Mouse (Mus musculus): ENCODE measurements around the gene Sgcd. TPM values are rescaled to one million over a fixed set of nuclear protein-coding genes. Genes with fewer than 3 reads are reported as not detected.

Sgcd gene
- 3.2 and 3.4 TPM in 2 replicates for polyA plus RNA-seq (2014; fragmentation: Nextera tagmentation; extraction: Ambion mirVana)

GRCm38 (mm10) chr11:47988697-47989533, at the start of gene Sgcd:
Sgcd (minus strand) TSS chr11:47988969.
- peaks cover 2% of the 10 kb centered on the region; the same call in 1 of the 2 replicates for H3K4me1 ChIP-seq (ENCODE audit: control insufficient read depth, insufficient read depth, low read length)
- peaks cover 12% of the 10 kb centered on the region for H3K27me3 ChIP-seq (ENCODE audit: control insufficient read depth, insufficient read depth, low read length)
- no peaks in the 10 kb centered on the region for H3K9me3 ChIP-seq (replicated peaks; ENCODE audit: control insufficient read depth, low read length)
- H3K27ac ChIP-seq (replicated peaks; ENCODE audit: low read depth, low read length), result no peak within 1 kb of the TSS
- peak; percentile 70 for DNase-seq (ENCODE audit: low spot score)
- peak within 1 kb of the TSS; percentile 75 for H3K4me2 ChIP-seq (ENCODE audit: low read depth, low read length)
- H3K9ac ChIP-seq (replicated peaks; ENCODE audit: low read length), result peak within 1 kb of the TSS; percentile 68
- ATAC-seq (replicated peaks; ENCODE audit: insufficient number of reproducible peaks, low FRiP score, low TSS enrichment, low read depth), result peak; percentile 95
- H3K36me3 ChIP-seq (replicated peaks; ENCODE audit: control insufficient read depth, insufficient read depth, low read depth, low read length), result no peaks in the 10 kb centered on the region
- WGBS, result under 1% methylated on average over 47 of the region's 67 CpGs
- peak within 1 kb of the TSS; percentile 70 for H3K4me3 ChIP-seq (ENCODE audit: low read depth, low read length)

GRCm38 (mm10) chr11:48038051-48038450, 49.3 kb upstream of the Sgcd start:
- 55% methylated on average over 4 of the region's 4 CpGs for WGBS
- H3K9ac ChIP-seq (replicated peaks; ENCODE audit: low read length), result no peak overlapping the region
- no peak overlapping the region for H3K27ac ChIP-seq (replicated peaks; ENCODE audit: low read depth, low read length)
- no peak overlapping the region for H3K4me2 ChIP-seq (ENCODE audit: low read depth, low read length)
- no peak for ATAC-seq (replicated peaks; ENCODE audit: insufficient number of reproducible peaks, low FRiP score, low TSS enrichment, low read depth)
- H3K4me1 ChIP-seq (ENCODE audit: control insufficient read depth, insufficient read depth, low read length), result no peaks in the 10 kb centered on the region
- H3K4me3 ChIP-seq (ENCODE audit: low read depth, low read length), result no peak overlapping the region
- DNase-seq (ENCODE audit: low spot score), result peak; percentile 34
- H3K9me3 ChIP-seq (replicated peaks; ENCODE audit: control insufficient read depth, low read length), result no peaks in the 10 kb centered on the region
- H3K27me3 ChIP-seq (ENCODE audit: control insufficient read depth, insufficient read depth, low read length), result no peaks in the 10 kb centered on the region
- H3K36me3 ChIP-seq (replicated peaks; ENCODE audit: control insufficient read depth, insufficient read depth, low read depth, low read length), result no peaks in the 10 kb centered on the region

GRCm38 (mm10) chr11:48012836-48013235, 24.1 kb upstream of the Sgcd start:
- peak; percentile 68 for DNase-seq (ENCODE audit: low spot score)
- WGBS, result 50% methylated on average over 3 of the region's 3 CpGs

DNA sequence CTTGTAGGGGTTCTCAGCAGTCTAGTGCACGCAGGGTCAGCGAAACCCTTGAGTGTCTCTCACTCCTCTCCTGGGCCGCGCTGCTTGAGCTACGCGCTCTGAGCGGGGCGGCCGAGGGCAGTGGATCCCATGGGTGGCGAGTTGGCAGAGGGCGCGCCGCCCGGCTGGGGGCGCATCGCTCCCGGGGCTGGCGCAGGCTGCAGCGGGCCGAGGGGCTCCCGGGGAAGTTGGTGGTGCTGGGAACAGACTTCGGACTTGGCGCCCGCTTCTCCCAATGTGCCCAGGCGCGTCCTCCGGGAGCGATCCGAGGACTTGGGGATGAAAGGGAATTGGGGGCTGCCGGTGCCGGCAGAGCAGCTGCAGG, 454 bp downstream of the Sgcd start:
- peaks cover 12% of the 10 kb centered on the region for H3K27me3 ChIP-seq (ENCODE audit: control insufficient read depth, insufficient read depth, low read length)
- no peaks in the 10 kb centered on the region for H3K36me3 ChIP-seq (replicated peaks; ENCODE audit: control insufficient read depth, insufficient read depth, low read depth, low read length)
- H3K9me3 ChIP-seq (replicated peaks; ENCODE audit: control insufficient read depth, low read length), result no peaks in the 10 kb centered on the region
- peak; percentile 84 for ATAC-seq (replicated peaks; ENCODE audit: insufficient number of reproducible peaks, low FRiP score, low TSS enrichment, low read depth)
- peak overlapping the region; percentile 70 for H3K4me3 ChIP-seq (ENCODE audit: low read depth, low read length)
- DNase-seq (ENCODE audit: low spot score), result peak; percentile 48
- no peak overlapping the region for H3K27ac ChIP-seq (replicated peaks; ENCODE audit: low read depth, low read length)
- under 1% methylated on average over 31 of the region's 31 CpGs for WGBS
- peak overlapping the region; percentile 68 for H3K9ac ChIP-seq (replicated peaks; ENCODE audit: low read length)
- H3K4me2 ChIP-seq (ENCODE audit: low read depth, low read length), result peak overlapping the region; percentile 75
- H3K4me1 ChIP-seq (ENCODE audit: control insufficient read depth, insufficient read depth, low read length), result peaks cover 2% of the 10 kb centered on the region; the same call in 1 of the 2 replicates

More at GRCm38 (mm10) chr11:48012836-48013235, 24.1 kb upstream of the Sgcd start:
- Histone ChIP-seq H3K9me3 (replicated peaks; ENCODE audit: control insufficient read depth, low read length) (no peaks in the 10 kb centered on the region), H3K27ac (replicated peaks; ENCODE audit: low read depth, low read length) (no peak overlapping the region), H3K4me2 (ENCODE audit: low read depth, low read length) (no peak overlapping the region), H3K36me3 (replicated peaks; ENCODE audit: control insufficient read depth, insufficient read depth, low read depth, low read length) (no peaks in the 10 kb centered on the region), H3K4me3 (ENCODE audit: low read depth, low read length) (no peak overlapping the region), H3K9ac (replicated peaks; ENCODE audit: low read length) (no peak overlapping the region), H3K27me3 (ENCODE audit: control insufficient read depth, insufficient read depth, low read length) (no peaks in the 10 kb centered on the region), H3K4me1 (ENCODE audit: control insufficient read depth, insufficient read depth, low read length) (no peaks in the 10 kb centered on the region)
- ATAC-seq (replicated peaks; ENCODE audit: insufficient number of reproducible peaks, low FRiP score, low TSS enrichment, low read depth), result no peak

- Histone ChIP-seq H3K4me1 (ENCODE audit: control insufficient read depth, insufficient read depth, low read length) (peaks cover 2% of the 10 kb centered on the region; the same call in 1 of the 2 replicates), H3K4me2 (ENCODE audit: low read depth, low read length) (peak overlapping the region; percentile 75), H3K9me3 (replicated peaks; ENCODE audit: control insufficient read depth, low read length) (no peaks in the 10 kb centered on the region), H3K4me3 (ENCODE audit: low read depth, low read length) (peak overlapping the region; percentile 70), H3K27me3 (ENCODE audit: control insufficient read depth, insufficient read depth, low read length) (peaks cover 12% of the 10 kb centered on the region), H3K9ac (replicated peaks; ENCODE audit: low read length) (peak overlapping the region; percentile 68), H3K27ac (replicated peaks; ENCODE audit: low read depth, low read length) (no peak overlapping the region), H3K36me3 (replicated peaks; ENCODE audit: control insufficient read depth, insufficient read depth, low read depth, low read length) (no peaks in the 10 kb centered on the region)
- 12% methylated on average over 12 of the region's 12 CpGs for WGBS
- DNase-seq (ENCODE audit: low spot score) (no peak), ATAC-seq (replicated peaks; ENCODE audit: insufficient number of reproducible peaks, low FRiP score, low TSS enrichment, low read depth) (no peak)
Measured at GRCm38 (mm10) chr11:47987893-47988267, 889 bp downstream of the Sgcd start.

- H3K27me3 ChIP-seq (ENCODE audit: control insufficient read depth, insufficient read depth, low read length), result peaks cover 12% of the 10 kb centered on the region
- ATAC-seq (replicated peaks; ENCODE audit: insufficient number of reproducible peaks, low FRiP score, low TSS enrichment, low read depth) (no peak), DNase-seq (ENCODE audit: low spot score) (no peak)
- no peak overlapping the region for H3K4me2 ChIP-seq (ENCODE audit: low read depth, low read length)
- H3K27ac ChIP-seq (replicated peaks; ENCODE audit: low read depth, low read length), result no peak overlapping the region
- H3K4me3 ChIP-seq (ENCODE audit: low read depth, low read length), result no peak overlapping the region; the same call in 1 of the 2 replicates
- H3K36me3 ChIP-seq (replicated peaks; ENCODE audit: control insufficient read depth, insufficient read depth, low read depth, low read length), result no peaks in the 10 kb centered on the region
- H3K4me1 ChIP-seq (ENCODE audit: control insufficient read depth, insufficient read depth, low read length), result peaks cover 2% of the 10 kb centered on the region; the same call in 1 of the 2 replicates
- no peak overlapping the region for H3K9ac ChIP-seq (replicated peaks; ENCODE audit: low read length)
- no peaks in the 10 kb centered on the region for H3K9me3 ChIP-seq (replicated peaks; ENCODE audit: control insufficient read depth, low read length)
- 55% methylated on average over 8 of the region's 8 CpGs for WGBS
Measured at GRCm38 (mm10) chr11:47987251-47987892, 1.4 kb downstream of the Sgcd start.

DNA sequence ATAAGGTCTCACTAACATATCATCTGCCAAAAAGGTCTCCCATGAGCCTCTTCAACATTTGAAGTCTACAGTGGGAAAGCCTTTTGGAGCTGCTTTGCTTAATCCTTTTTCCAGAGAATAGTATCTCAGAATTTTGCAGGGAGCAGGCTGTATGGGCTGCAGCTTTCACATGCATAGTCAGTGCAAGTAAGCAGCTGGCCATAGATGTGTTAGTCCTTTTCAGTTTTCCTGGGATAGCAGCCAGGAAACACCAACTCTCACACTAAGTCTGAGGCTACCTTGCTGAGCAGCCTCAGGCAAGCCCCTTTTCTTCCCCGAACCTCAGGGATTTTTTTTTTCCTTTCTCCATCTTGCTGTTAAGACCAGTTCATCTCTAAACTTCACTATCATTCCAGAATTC, 6.6 kb downstream of the Sgcd start:
- Histone ChIP-seq H3K36me3 (replicated peaks; ENCODE audit: control insufficient read depth, insufficient read depth, low read depth, low read length) (no peaks in the 10 kb centered on the region), H3K27me3 (ENCODE audit: control insufficient read depth, insufficient read depth, low read length) (peaks cover 5% of the 10 kb centered on the region), H3K9me3 (replicated peaks; ENCODE audit: control insufficient read depth, low read length) (no peaks in the 10 kb centered on the region), H3K4me2 (ENCODE audit: low read depth, low read length) (no peak overlapping the region), H3K9ac (replicated peaks; ENCODE audit: low read length) (no peak overlapping the region), H3K27ac (replicated peaks; ENCODE audit: low read depth, low read length) (no peak overlapping the region), H3K4me1 (ENCODE audit: control insufficient read depth, insufficient read depth, low read length) (no peaks in the 10 kb centered on the region), H3K4me3 (ENCODE audit: low read depth, low read length) (no peak overlapping the region)
- DNase-seq (ENCODE audit: low spot score) (no peak), ATAC-seq (replicated peaks; ENCODE audit: insufficient number of reproducible peaks, low FRiP score, low TSS enrichment, low read depth) (no peak)
- 53% methylated on average over 1 of the region's 1 CpGs for WGBS

DNA sequence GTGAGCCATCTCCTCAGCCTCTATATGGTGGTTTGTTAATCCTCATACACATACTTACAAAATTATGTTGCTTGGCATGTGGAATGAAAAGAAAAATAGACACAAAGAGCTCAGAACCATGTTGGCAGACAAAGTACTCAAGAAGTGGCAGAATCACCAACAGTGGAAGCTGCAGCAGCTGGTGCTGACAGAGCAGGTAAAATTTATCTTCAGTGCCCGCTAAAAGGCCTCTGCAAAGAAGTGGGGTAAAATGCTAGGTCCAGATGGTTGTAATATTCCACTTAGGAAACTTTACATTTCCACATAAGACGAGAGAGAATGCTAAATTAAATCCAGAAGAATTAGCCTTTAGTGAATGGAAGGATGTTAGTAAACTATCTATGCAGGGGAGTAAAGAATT, 7.7 kb downstream of the Sgcd start:
- 37% methylated on average over 2 of the region's 2 CpGs for WGBS

More for the DNA sequence above, 7.7 kb downstream of the Sgcd start:
- Histone ChIP-seq H3K9me3 (replicated peaks; ENCODE audit: control insufficient read depth, low read length) (no peaks in the 10 kb centered on the region), H3K4me2 (ENCODE audit: low read depth, low read length) (no peak overlapping the region), H3K27me3 (ENCODE audit: control insufficient read depth, insufficient read depth, low read length) (no peaks in the 10 kb centered on the region), H3K36me3 (replicated peaks; ENCODE audit: control insufficient read depth, insufficient read depth, low read depth, low read length) (no peaks in the 10 kb centered on the region), H3K4me1 (ENCODE audit: control insufficient read depth, insufficient read depth, low read length) (no peaks in the 10 kb centered on the region), H3K4me3 (ENCODE audit: low read depth, low read length) (no peak overlapping the region), H3K27ac (replicated peaks; ENCODE audit: low read depth, low read length) (no peak overlapping the region), H3K9ac (replicated peaks; ENCODE audit: low read length) (no peak overlapping the region)
- DNase-seq (ENCODE audit: low spot score), result peak; percentile 47
- ATAC-seq (replicated peaks; ENCODE audit: insufficient number of reproducible peaks, low FRiP score, low TSS enrichment, low read depth), result no peak

Data from embryonic facial prominence, embryonic 11.5 days (tissue).